Mouse (Mus musculus): ENCODE data around the gene Exph5. TPM values are rescaled to one million over a fixed set of nuclear protein-coding genes. Genes with fewer than 3 reads are reported as not detected.

Gene Exph5
- polyA plus RNA-seq, 1 experiment from 2014 or later = 2.6 TPM

Small RNA genes within 50 kb of the gene (microRNA-seq; reads per million reads assigned to microRNA genes)
- gene Mir130c = not detected

Other genes starting within 250 kb of the Exph5 start
- 25.2 and 26.3 TPM in 2 replicates for gene Ddx10, start 53.6 kb upstream of the Exph5 start, polyA plus RNA-seq (2015; fragmentation: Nextera tagmentation; extraction: Ambion mirVana)
- 31.9 and 32.4 TPM in 2 replicates for gene Kdelc2, start 82.4 kb downstream of the Exph5 start, polyA plus RNA-seq (2015; fragmentation: Nextera tagmentation; extraction: Ambion mirVana)
- gene 4930550C14Rik, start 100.7 kb downstream of the Exph5 start, polyA plus RNA-seq (2015; fragmentation: Nextera tagmentation; extraction: Ambion mirVana) = 0.84 and 1.3 TPM in 2 replicates
- 11.3 and 11.6 TPM in 2 replicates for gene Atm, start 235.1 kb downstream of the Exph5 start, polyA plus RNA-seq (2015; fragmentation: Nextera tagmentation; extraction: Ambion mirVana)
- gene Npat, start 235.4 kb downstream of the Exph5 start, polyA plus RNA-seq (2015; fragmentation: Nextera tagmentation; extraction: Ambion mirVana) = 16.4 and 16.7 TPM in 2 replicates

Measured in limb, embryonic 15.5 days (tissue).